Mouse (Mus musculus): ENCODE data around the gene Nphs1. TPM values are rescaled to one million over a fixed set of nuclear protein-coding genes. Genes with fewer than 3 reads are reported as not detected.
"Not testable (repeated sequence)": the region's sequence is repeated elsewhere in the genome, so short reads cannot be mapped to it uniquely, and the experiment has no call there.

Nphs1 gene
- polyA plus RNA-seq, 1 experiment from 2014 or later, result 0.24 TPM

- 17% methylated on average over 7 of the region's 7 CpGs for WGBS
- no peak for DNase-seq (ENCODE audit: low spot score)
- H3K4me3 ChIP-seq (ENCODE audit: low read depth, low read length), result no peak overlapping the region
- H3K27me3 ChIP-seq (ENCODE audit: control insufficient read depth, insufficient read depth, low read length), result peaks cover 75% of the 10 kb centered on the region
- no peak overlapping the region for H3K27ac ChIP-seq (ENCODE audit: low read depth, low read length)
- H3K4me1 ChIP-seq (replicated peaks; ENCODE audit: control insufficient read depth, insufficient read depth, low read length), result no peaks in the 10 kb centered on the region
- ATAC-seq (replicated peaks; ENCODE audit: low FRiP score), result no peak
- no peaks in the 10 kb centered on the region for H3K36me3 ChIP-seq (ENCODE audit: control insufficient read depth, insufficient read depth, low read length)
- H3K9me3 ChIP-seq (ENCODE audit: control insufficient read depth, low read length), result no peaks in the 10 kb centered on the region
- H3K4me2 ChIP-seq (ENCODE audit: low read depth, low read length, severe bottlenecking), result no peak overlapping the region
- no peak overlapping the region for H3K9ac ChIP-seq (ENCODE audit: low read length)
These were observed 5.5 kb downstream of the Nphs1 start for GRCm38 (mm10) chr7:30463568-30463967.

- H3K4me3 ChIP-seq (ENCODE audit: low read depth, low read length), result no peak overlapping the region
- no peak overlapping the region for H3K27ac ChIP-seq (ENCODE audit: low read depth, low read length)
- WGBS, result 14% methylated on average over 4 of the region's 4 CpGs
- H3K27me3 ChIP-seq (ENCODE audit: control insufficient read depth, insufficient read depth, low read length), result peaks cover 72% of the 10 kb centered on the region
- H3K9ac ChIP-seq (ENCODE audit: low read length), result no peak overlapping the region
- ATAC-seq (replicated peaks; ENCODE audit: low FRiP score), result no peak
- no peaks in the 10 kb centered on the region for H3K4me1 ChIP-seq (replicated peaks; ENCODE audit: control insufficient read depth, insufficient read depth, low read length)
- DNase-seq (ENCODE audit: low spot score), result no peak
- H3K4me2 ChIP-seq (ENCODE audit: low read depth, low read length, severe bottlenecking), result no peak overlapping the region
- H3K36me3 ChIP-seq (ENCODE audit: control insufficient read depth, insufficient read depth, low read length), result no peaks in the 10 kb centered on the region
- H3K9me3 ChIP-seq (ENCODE audit: control insufficient read depth, low read length), result no peaks in the 10 kb centered on the region
These were observed 5.9 kb downstream of the Nphs1 start for GRCm38 (mm10) chr7:30463996-30464395.

- no peak for ATAC-seq (replicated peaks; ENCODE audit: low FRiP score)
- WGBS, result 11% methylated on average over 6 of the region's 6 CpGs
- Histone ChIP-seq H3K36me3 (ENCODE audit: control insufficient read depth, insufficient read depth, low read length) (no peaks in the 10 kb centered on the region), H3K4me2 (ENCODE audit: low read depth, low read length, severe bottlenecking) (no peak overlapping the region), H3K9ac (ENCODE audit: low read length) (no peak overlapping the region), H3K4me1 (replicated peaks; ENCODE audit: control insufficient read depth, insufficient read depth, low read length) (no peaks in the 10 kb centered on the region), H3K27ac (ENCODE audit: low read depth, low read length) (no peak overlapping the region), H3K4me3 (ENCODE audit: low read depth, low read length) (no peak overlapping the region), H3K27me3 (ENCODE audit: control insufficient read depth, insufficient read depth, low read length) (peaks cover 65% of the 10 kb centered on the region), H3K9me3 (ENCODE audit: control insufficient read depth, low read length) (no peaks in the 10 kb centered on the region)
- no peak for DNase-seq (ENCODE audit: low spot score)
These were observed 6.7 kb downstream of the Nphs1 start for GRCm38 (mm10) chr7:30464816-30465300.

GRCm38 (mm10) chr7:30472411-30472810 lies 14.3 kb downstream of the Nphs1 start:
- peaks cover 6% of the 10 kb centered on the region for H3K27me3 ChIP-seq (ENCODE audit: control insufficient read depth, insufficient read depth, low read length)
- WGBS, result 46% methylated on average over 5 of the region's 5 CpGs
- DNase-seq (ENCODE audit: low spot score) (peak; percentile 71), ATAC-seq (replicated peaks; ENCODE audit: low FRiP score) (no peak)
- no peak overlapping the region for H3K4me3 ChIP-seq (ENCODE audit: low read depth, low read length)
- no peaks in the 10 kb centered on the region for H3K9me3 ChIP-seq (ENCODE audit: control insufficient read depth, low read length)
- no peak overlapping the region for H3K4me2 ChIP-seq (ENCODE audit: low read depth, low read length, severe bottlenecking)
- peaks cover 2% of the 10 kb centered on the region; the same call in 1 of the 2 replicates for H3K4me1 ChIP-seq (replicated peaks; ENCODE audit: control insufficient read depth, insufficient read depth, low read length)
- no peak overlapping the region for H3K27ac ChIP-seq (ENCODE audit: low read depth, low read length)
- no peak overlapping the region for H3K9ac ChIP-seq (ENCODE audit: low read length)
- H3K36me3 ChIP-seq (ENCODE audit: control insufficient read depth, insufficient read depth, low read length), result no peaks in the 10 kb centered on the region

- H3K36me3 ChIP-seq (ENCODE audit: control insufficient read depth, insufficient read depth, low read length), result no peaks in the 10 kb centered on the region
- no peak for DNase-seq (ENCODE audit: low spot score)
- no peak for ATAC-seq (replicated peaks; ENCODE audit: low FRiP score)
- H3K4me1 ChIP-seq (replicated peaks; ENCODE audit: control insufficient read depth, insufficient read depth, low read length), result peaks cover 3% of the 10 kb centered on the region; the same call in 1 of the 2 replicates
- no peak overlapping the region for H3K27ac ChIP-seq (ENCODE audit: low read depth, low read length)
- no peak overlapping the region for H3K4me2 ChIP-seq (ENCODE audit: low read depth, low read length, severe bottlenecking)
- WGBS, result 67% methylated on average over 4 of the region's 4 CpGs
- no peaks in the 10 kb centered on the region for H3K27me3 ChIP-seq (ENCODE audit: control insufficient read depth, insufficient read depth, low read length)
- H3K9me3 ChIP-seq (ENCODE audit: control insufficient read depth, low read length), result no peaks in the 10 kb centered on the region
- no peak overlapping the region for H3K4me3 ChIP-seq (ENCODE audit: low read depth, low read length)
- no peak overlapping the region for H3K9ac ChIP-seq (ENCODE audit: low read length)
These were observed 16.9 kb downstream of the Nphs1 start for GRCm38 (mm10) chr7:30474999-30475398.

- not testable (repeated sequence) for H3K27me3 ChIP-seq (ENCODE audit: control insufficient read depth, insufficient read depth, low read length); H3K4me1 ChIP-seq (replicated peaks; ENCODE audit: control insufficient read depth, insufficient read depth, low read length); H3K9ac ChIP-seq (ENCODE audit: low read length); H3K9me3 ChIP-seq (ENCODE audit: control insufficient read depth, low read length); H3K27ac ChIP-seq (ENCODE audit: low read depth, low read length); DNase-seq (ENCODE audit: low spot score); H3K4me2 ChIP-seq (ENCODE audit: low read depth, low read length, severe bottlenecking); H3K36me3 ChIP-seq (ENCODE audit: control insufficient read depth, insufficient read depth, low read length); ATAC-seq (replicated peaks; ENCODE audit: low FRiP score); H3K4me3 ChIP-seq (ENCODE audit: low read depth, low read length)
- 89% methylated on average over 7 of the region's 7 CpGs for WGBS
These were observed 18.0 kb downstream of the Nphs1 start for GRCm38 (mm10) chr7:30476136-30476535.

- Histone ChIP-seq H3K27ac (ENCODE audit: low read depth, low read length) (no peak overlapping the region), H3K9me3 (ENCODE audit: control insufficient read depth, low read length) (no peaks in the 10 kb centered on the region), H3K4me1 (replicated peaks; ENCODE audit: control insufficient read depth, insufficient read depth, low read length) (peaks cover 3% of the 10 kb centered on the region; the same call in 1 of the 2 replicates), H3K9ac (ENCODE audit: low read length) (peak overlapping the region; percentile 2; the same call in 1 of the 2 replicates), H3K36me3 (ENCODE audit: control insufficient read depth, insufficient read depth, low read length) (no peaks in the 10 kb centered on the region), H3K4me2 (ENCODE audit: low read depth, low read length, severe bottlenecking) (peak overlapping the region; percentile 24; the same call in 1 of the 2 replicates), H3K27me3 (ENCODE audit: control insufficient read depth, insufficient read depth, low read length) (no peaks in the 10 kb centered on the region), H3K4me3 (ENCODE audit: low read depth, low read length) (peak overlapping the region; percentile 24)
- 11% methylated on average over 31 of the region's 32 CpGs for WGBS
- DNase-seq (ENCODE audit: low spot score), result no peak
- 0 out of 2 replicates have a peak, but pooled peaks have one; percentile 58 for ATAC-seq (replicated peaks; ENCODE audit: low FRiP score)
These were observed 19.6 kb downstream of the Nphs1 start for GRCm38 (mm10) chr7:30477415-30478381.

- no peaks in the 10 kb centered on the region for H3K36me3 ChIP-seq (ENCODE audit: control insufficient read depth, insufficient read depth, low read length)
- DNase-seq (ENCODE audit: low spot score), result peak; percentile 79
- no peak overlapping the region for H3K27ac ChIP-seq (ENCODE audit: low read depth, low read length)
- no peaks in the 10 kb centered on the region for H3K9me3 ChIP-seq (ENCODE audit: control insufficient read depth, low read length)
- no peaks in the 10 kb centered on the region for H3K4me1 ChIP-seq (replicated peaks; ENCODE audit: control insufficient read depth, insufficient read depth, low read length)
- ATAC-seq (replicated peaks; ENCODE audit: low FRiP score), result no peak
- WGBS, result 17% methylated on average over 8 of the region's 8 CpGs
- no peak overlapping the region for H3K4me2 ChIP-seq (ENCODE audit: low read depth, low read length, severe bottlenecking)
- no peak overlapping the region for H3K4me3 ChIP-seq (ENCODE audit: low read depth, low read length)
- no peaks in the 10 kb centered on the region for H3K27me3 ChIP-seq (ENCODE audit: control insufficient read depth, insufficient read depth, low read length)
- H3K9ac ChIP-seq (ENCODE audit: low read length), result no peak overlapping the region
These were observed 26.1 kb downstream of the Nphs1 start for GRCm38 (mm10) chr7:30484250-30484649.
